Mouse (Mus musculus) liver, adult 2 months (tissue): Measurements from ENCODE around the gene Tagap. TPM values are rescaled to one million over a fixed set of nuclear protein-coding genes. Genes with fewer than 3 reads are reported as not detected.

Experiments
- polyA plus RNA-seq: library from polyadenylated mRNA; depleted of rRNA; stranded (reverse); fragments of >200 nt; gene quantifications from 2 replicates; pipeline ENCODE4 v1.2.3, GENCODE M21; 2012; rRNA removed
- total RNA-seq: library from RNA; depleted of rRNA; stranded (reverse); fragments of >200 nt; gene quantifications from 2 replicates; pipeline ENCODE4 v1.2.3, GENCODE M21; 2014; rRNA removed

Gene Tagap
- total and polyA plus RNA-seq, 2 experiments, result 0.28 to 0.51 TPM

Other genes starting within 250 kb of the Tagap start
- 0.54 and 0.83 TPM in 2 replicates for gene Fndc1, start 98.7 kb upstream of the Tagap start, total RNA-seq
- 0.02 and 0.25 TPM in 2 replicates for gene Fndc1, start 98.7 kb upstream of the Tagap start, polyA plus RNA-seq
- 16.8 and 19.5 TPM in 2 replicates for gene Rsph3a, start 19.6 kb downstream of the Tagap start, total RNA-seq
- gene Rsph3a, start 19.6 kb downstream of the Tagap start, polyA plus RNA-seq, result 46.8 and 48.1 TPM in 2 replicates
- gene Gm49673, start 221.8 kb downstream of the Tagap start, total RNA-seq, result 0.07 TPM in 1 of 2 replicates, not detected in the other
- gene Gm49673, start 221.8 kb downstream of the Tagap start, polyA plus RNA-seq, result 0.17 TPM in 1 of 2 replicates, not detected in the other
- gene Rnaset2a, start 222.1 kb downstream of the Tagap start, total RNA-seq, result 44.9 and 51.8 TPM in 2 replicates
- gene Rnaset2a, start 222.1 kb downstream of the Tagap start, polyA plus RNA-seq, result 36.9 and 39.7 TPM in 2 replicates
- 10.5 TPM in 2 replicates for gene Fgfr1op, start 239.5 kb downstream of the Tagap start, total RNA-seq
- 1.8 and 2.1 TPM in 2 replicates for gene Fgfr1op, start 239.5 kb downstream of the Tagap start, polyA plus RNA-seq